Mouse (Mus musculus): ENCODE results near the gene Rhox6.
"Not testable (repeated sequence)": the region's sequence is repeated elsewhere in the genome, so short reads cannot be mapped to it uniquely, and the experiment has no call there.

Gene Rhox6

DNA sequence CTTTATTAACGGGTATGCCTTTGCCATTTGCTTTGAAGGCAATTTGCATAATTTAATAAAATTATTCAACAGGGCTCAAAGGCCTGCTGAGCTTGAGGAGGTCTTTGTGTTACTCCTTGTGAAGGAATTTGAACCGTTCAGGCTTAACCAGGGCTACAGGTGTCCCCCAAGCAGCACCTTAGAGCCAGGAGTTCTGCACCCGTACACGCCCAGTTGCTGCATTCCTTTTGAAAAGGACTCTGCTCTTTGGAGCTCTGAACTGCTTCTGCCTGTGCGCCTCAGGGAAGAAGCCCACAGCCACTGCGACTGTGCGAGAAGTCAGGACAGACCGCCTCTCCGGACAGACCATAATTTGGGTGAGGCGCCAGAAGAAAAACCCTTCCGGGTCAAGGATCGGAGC lies at the start of gene Rhox6:
Gene Rhox6, plus strand, starts transcription at position 301 of the 400 bp plus-strand sequence.
- DNase-seq (ENCODE audit: low spot score) = not testable (repeated sequence)

DNA sequence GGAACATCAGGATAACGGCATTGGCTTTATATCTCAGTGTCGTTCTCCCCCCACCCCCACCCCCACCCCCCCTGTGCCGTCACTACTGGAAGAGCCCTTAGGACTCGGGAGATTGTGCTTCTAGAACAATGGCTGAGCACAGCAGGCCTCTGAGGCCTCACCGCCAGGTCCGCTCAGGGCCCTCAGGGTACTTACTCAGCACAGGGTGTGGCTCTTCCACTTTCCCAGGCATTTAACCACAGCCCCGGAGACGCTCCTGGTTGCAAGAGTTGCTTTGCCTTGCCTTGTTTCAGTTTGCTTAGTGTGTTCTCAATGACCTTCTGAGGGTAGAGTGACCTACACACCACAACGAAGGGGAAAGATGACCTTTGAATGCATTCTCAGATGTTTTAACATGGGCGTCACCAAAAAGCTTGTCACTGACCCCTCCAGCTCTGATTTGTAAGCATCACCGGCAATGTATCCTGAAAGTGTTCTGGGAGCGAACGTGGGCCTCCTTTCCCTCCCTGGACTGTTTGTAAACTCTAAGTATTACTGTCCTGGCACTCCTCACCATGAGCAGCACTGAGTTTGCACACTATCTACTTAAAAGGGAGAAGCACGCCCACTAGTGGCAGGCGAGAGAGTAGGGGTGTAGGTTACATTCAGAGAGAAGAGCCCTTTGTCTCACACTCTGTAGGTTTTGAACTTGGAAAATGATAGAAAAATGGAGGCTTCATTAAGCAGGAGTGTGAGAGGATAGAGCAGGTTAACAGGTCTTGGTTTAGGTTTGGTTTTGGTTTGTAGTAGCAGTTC lies 19.2 kb upstream of the Rhox6 start:
- DNase-seq (ENCODE audit: low spot score) = peak; percentile 10

DNA sequence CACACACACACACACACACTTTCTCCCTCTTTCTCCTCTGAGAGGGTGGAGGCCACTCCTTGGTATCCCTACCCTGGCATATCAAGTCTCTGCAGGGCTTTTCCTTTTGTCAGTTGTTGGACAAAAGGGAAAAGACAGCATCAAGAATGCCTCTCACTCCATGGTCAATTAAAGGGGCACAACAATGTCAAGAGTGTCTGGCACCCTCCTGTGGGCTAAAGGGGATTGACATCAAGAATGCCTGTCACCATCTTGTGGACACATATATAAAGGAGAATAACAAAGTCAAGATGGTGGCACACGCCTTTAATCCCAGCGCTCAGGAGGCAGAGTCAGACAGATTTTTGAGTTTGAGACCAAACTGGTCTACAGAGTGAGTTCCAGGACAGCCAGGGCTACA lies 17.3 kb upstream of the Rhox6 start:
- no peak for DNase-seq (ENCODE audit: low spot score)

DNA sequence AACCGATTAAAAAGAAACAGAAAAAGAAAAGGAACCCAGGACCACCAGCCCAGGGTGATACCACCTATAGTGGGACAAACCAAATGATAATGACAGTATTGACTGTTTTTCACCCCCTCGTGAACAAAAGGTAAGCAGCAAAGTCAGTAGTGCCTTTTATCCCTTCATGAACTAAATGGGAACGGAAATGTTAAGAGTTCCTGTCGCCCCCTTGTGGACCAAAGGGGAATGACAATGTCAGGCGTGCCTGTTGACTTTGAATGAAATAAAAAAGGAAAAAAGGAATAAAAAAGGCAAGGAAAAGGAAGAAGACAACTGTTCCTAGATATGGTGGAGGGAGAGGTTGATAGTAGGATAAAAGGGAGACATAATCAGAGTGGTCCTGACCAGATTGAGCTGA lies 15.5 kb upstream of the Rhox6 start:
- peak; percentile 15 for DNase-seq (ENCODE audit: low spot score)

DNA sequence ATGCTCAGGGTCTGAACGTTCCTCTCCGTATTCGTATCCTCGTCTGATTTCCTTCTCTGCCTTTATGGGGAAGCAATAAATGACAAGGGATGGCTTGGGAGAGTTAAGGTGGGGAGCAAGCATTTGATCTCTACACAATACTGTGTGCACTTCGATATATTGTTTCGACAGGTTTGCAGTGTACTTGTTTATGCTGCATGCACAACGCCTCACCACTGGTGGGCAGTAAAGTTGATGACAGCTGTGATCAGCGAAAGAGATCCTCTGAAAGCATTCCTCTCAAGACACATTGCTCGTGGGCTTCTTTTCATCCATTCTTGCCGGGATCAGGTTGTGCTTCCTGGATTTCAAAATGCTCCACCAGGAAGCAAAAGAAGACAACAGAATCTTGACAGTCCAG lies 11.0 kb upstream of the Rhox6 start:
- DNase-seq (ENCODE audit: low spot score) = no peak

DNA sequence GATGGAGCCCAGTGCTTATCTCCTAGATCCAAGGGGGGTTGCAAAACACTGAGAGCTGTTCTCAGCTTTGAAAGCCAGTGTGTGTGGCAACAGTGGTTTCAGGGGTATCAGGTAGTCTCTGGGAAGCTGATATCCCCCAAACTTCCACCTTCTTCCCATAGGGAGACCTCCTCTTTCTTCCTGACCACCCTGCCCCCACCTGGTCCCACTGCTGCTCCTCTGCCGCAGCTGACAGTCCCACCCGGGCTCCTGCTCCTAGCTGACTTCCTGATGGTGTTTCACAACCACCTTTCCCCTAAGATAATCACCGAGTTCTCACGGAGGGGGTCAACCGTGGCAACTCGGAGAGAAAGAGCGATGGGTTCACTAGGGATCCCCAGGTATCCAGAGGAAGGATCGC lies 4.7 kb downstream of the Rhox6 start, which contains the start of gene Rhox7a:
Gene Rhox7a, plus strand, starts transcription at position 301 of the 400 bp plus-strand sequence.
- not testable (repeated sequence) for DNase-seq (ENCODE audit: low spot score)

DNA sequence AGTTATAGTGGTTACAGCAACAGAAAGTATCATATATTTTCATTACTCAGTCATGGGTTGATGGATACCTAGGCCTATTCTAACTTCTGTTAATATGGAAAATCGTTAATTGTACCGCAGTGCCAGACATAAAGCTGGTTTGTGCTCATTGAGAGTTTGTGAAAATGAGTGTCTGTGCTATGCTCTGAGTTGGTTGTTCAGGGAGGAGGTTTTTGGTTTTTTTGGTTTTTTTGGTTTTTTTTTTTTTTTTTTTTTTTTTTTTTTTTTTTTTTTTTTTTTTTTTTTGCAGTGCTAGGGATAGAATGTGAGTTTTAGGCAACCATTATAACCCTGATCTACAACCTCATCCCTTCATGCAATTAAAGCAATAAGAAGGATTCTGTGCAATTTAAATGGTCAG lies 44.9 kb downstream of the Rhox6 start:
- no peak for DNase-seq (ENCODE audit: low spot score)

DNA sequence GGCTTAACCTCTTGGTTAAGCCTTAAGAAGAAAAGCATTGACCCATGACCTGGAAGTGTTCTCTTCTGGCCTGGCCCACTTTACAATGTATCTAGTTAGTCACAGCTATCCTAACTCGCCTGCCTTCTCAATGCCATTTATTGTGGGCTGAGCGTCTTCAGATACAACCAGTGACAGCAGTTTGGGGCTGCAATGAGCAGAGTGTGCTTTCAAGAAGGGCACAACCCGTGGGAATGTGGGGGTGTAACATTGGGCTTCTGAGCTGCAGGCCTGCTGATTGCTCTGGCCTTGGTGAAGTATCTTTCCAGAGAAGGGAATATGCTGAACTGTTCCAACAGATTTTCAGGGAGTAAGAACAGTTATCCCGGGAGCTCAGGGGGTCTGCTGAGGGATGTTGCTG lies 52.1 kb downstream of the Rhox6 start, which contains the start of gene Rhox8:
Gene Rhox8, minus strand, starts transcription at position 101 of the 400 bp plus-strand sequence.
- no peak for DNase-seq (ENCODE audit: low spot score)

Data from MN1 (cell line).